Mouse (Mus musculus) heart, postnatal 0 days (tissue): ENCODE results near the gene Nrxn3. TPM values are rescaled to one million over a fixed set of nuclear protein-coding genes. Genes with fewer than 3 reads are reported as not detected.

Experiments used
- ATAC-seq: fragments of 200-750 bp; cut with Nextera tagmentation; 2 replicates; pipeline ENCODE4 v1.8.0; 2017; ENCODE audit warnings: low read depth, moderate number of reproducible peaks, moderate library complexity; ENCODE audit not compliant: insufficient read depth
- DNase-seq: peaks from one replicate; pipeline ENCODE4 v3.0.0-alpha.2; 2016; ENCODE audit warnings: low spot score
- H3K27ac ChIP-seq: fragments of 300-500 bp; sonication (generic); 2 replicates; pipeline ENCODE4 v1.5.1; 2014; ENCODE audit warnings: low read depth, mild to moderate bottlenecking
- H3K27me3 ChIP-seq: fragments of 300-500 bp; sonication (generic); 2 replicates; pipeline ENCODE4 v1.6.1; 2014; ENCODE audit warnings: low read length, mixed read lengths; ENCODE audit not compliant: control insufficient read depth, insufficient read depth
- H3K36me3 ChIP-seq: fragments of 300-500 bp; sonication (generic); replicated peaks from 2 replicates; pipeline ENCODE4 v1.6.1; 2014; ENCODE audit warnings: low read length, mixed read lengths; ENCODE audit not compliant: control insufficient read depth, insufficient read depth
- H3K4me1 ChIP-seq: fragments of 300-500 bp; sonication (generic); 2 replicates; pipeline ENCODE4 v1.6.1; 2014; ENCODE audit warnings: antibody characterized with exemption; ENCODE audit not compliant: control insufficient read depth, insufficient read depth
- H3K4me2 ChIP-seq: fragments of 300-500 bp; sonication (generic); 2 replicates; pipeline ENCODE4 v1.6.1; 2014; ENCODE audit warnings: low read depth, mild to moderate bottlenecking, low read length, moderate library complexity
- H3K4me3 ChIP-seq: fragments of 300-500 bp; sonication (generic); 2 replicates; pipeline ENCODE4 v1.5.1; 2014; ENCODE audit warnings: low read depth, low read length
- H3K9ac ChIP-seq: fragments of 300-500 bp; sonication (generic); replicated peaks from 2 replicates; pipeline ENCODE4 v1.6.1; 2014; ENCODE audit warnings: low read depth, low read length, mixed read lengths
- H3K9me3 ChIP-seq: fragments of 300-500 bp; sonication (generic); replicated peaks from 2 replicates; pipeline ENCODE4 v1.6.1; 2016; ENCODE audit warnings: low read length; ENCODE audit not compliant: control insufficient read depth
- CTCF ChIP-seq: IDR thresholded peaks from 2 replicates; pipeline ENCODE4 v1.5.1; 2016; ENCODE audit warnings: antibody characterized with exemption, control low read depth, low read depth
- EP300 ChIP-seq: IDR thresholded peaks from 2 replicates; pipeline ENCODE4 v1.6.1; 2016; ENCODE audit warnings: antibody characterized with exemption, low read depth
- WGBS: fragments of 180-500 bp; shearing (Covaris S2); extraction: QIAGEN DNeasy Blood & Tissue Kit; methylation state at CpG from one replicate; pipeline ENCODE4 v1.1.7; 2014; 5-methylcytosine and 5-hydroxymethylcytosine counted together
- polyA plus RNA-seq: library from polyadenylated mRNA; unstranded; fragments of >200 nt; fragmentation: Nextera tagmentation; extraction: Ambion mirVana; gene quantifications from 2 replicates; pipeline ENCODE4 v1.2.1, GENCODE M21; 2015
- total RNA-seq: library from RNA; depleted of rRNA; stranded (reverse); fragments of >200 nt; gene quantifications from 2 replicates; pipeline ENCODE4 v1.2.3, GENCODE M21; 2014; ENCODE audit warnings: low replicate concordance

Gene Nrxn3
- total and polyA plus RNA-seq, 2 experiments from 2014 or later: 1.0 to 1.8 TPM

DNA sequence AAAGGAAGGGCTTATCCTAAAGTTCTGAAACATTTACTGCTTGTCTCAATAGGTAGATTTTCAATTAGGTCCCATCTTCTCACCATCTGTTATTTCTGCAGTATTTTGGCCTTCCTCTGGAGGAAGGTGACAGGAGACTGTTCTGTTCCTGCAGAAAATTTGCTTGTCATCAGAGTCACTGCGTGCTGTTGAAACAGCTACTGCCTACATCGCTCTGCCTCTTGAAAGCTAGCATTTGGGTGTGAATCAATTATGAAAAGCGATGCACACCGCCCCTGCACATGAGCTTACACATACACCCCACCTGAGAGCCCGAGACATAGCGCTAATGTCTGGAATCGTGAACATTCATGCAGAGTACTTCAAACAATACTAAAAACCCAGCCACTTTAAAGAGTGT, 966.4 kb downstream of the Nrxn3 start:
- 82% methylated on average over 7 of the region's 7 CpGs for WGBS
- no peak overlapping the region for H3K9ac ChIP-seq
- no peaks in the 10 kb centered on the region for H3K9me3 ChIP-seq
- no peaks in the 10 kb centered on the region for H3K36me3 ChIP-seq
- DNase-seq: no peak
- no peak overlapping the region for H3K27ac ChIP-seq
- no peak overlapping the region for H3K4me3 ChIP-seq
- no peak for TF ChIP-seq EP300
- H3K4me1 ChIP-seq: no peaks in the 10 kb centered on the region
- ATAC-seq: no peak
- no peaks in the 10 kb centered on the region for H3K27me3 ChIP-seq
- no peak overlapping the region for H3K4me2 ChIP-seq

DNA sequence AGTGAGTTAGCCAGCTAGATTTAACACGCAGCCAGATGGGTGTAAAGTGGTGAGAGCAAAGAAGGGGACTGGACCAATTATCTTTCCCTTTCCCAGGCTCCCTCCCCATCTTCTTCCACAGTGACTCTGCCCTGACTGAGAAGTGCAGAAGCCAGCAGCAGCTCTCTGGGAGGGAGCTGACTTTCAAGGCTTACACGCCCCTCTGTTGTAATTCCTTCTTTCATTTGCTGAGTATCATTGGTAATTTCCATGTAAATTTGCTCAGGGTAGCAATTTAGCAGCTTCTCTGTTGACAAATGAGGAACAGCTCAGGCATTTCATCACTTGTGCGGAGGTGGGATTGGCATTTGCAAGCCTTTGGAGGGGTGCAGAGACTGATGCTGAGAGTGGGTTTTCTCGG, 976.8 kb downstream of the Nrxn3 start:
- Histone ChIP-seq H3K4me2 (no peak overlapping the region), H3K27me3 (no peaks in the 10 kb centered on the region), H3K27ac (no peak overlapping the region), H3K9me3 (no peaks in the 10 kb centered on the region), H3K9ac (no peak overlapping the region), H3K4me3 (no peak overlapping the region), H3K4me1 (no peaks in the 10 kb centered on the region), H3K36me3 (no peaks in the 10 kb centered on the region)
- DNase-seq: no peak
- 17% methylated on average over 4 of the region's 4 CpGs for WGBS
- TF ChIP-seq CTCF (no peak), EP300 (no peak)
- no peak for ATAC-seq

GRCm38 (mm10) chr12:89700937-89701458, 978.3 kb downstream of the Nrxn3 start:
- Histone ChIP-seq H3K9me3 (no peaks in the 10 kb centered on the region), H3K9ac (no peak overlapping the region), H3K4me3 (no peak overlapping the region), H3K27ac (no peak overlapping the region), H3K4me2 (no peak overlapping the region), H3K36me3 (no peaks in the 10 kb centered on the region), H3K4me1 (no peaks in the 10 kb centered on the region), H3K27me3 (no peaks in the 10 kb centered on the region)
- TF ChIP-seq EP300 (no peak), CTCF (no peak)
- ATAC-seq: no peak
- 16% methylated on average over 3 of the region's 3 CpGs for WGBS
- DNase-seq: no peak

GRCm38 (mm10) chr12:89702931-89703330, 980.3 kb downstream of the Nrxn3 start:
- H3K9ac ChIP-seq: no peak overlapping the region
- ATAC-seq: no peak
- H3K36me3 ChIP-seq: no peaks in the 10 kb centered on the region
- no peak for TF ChIP-seq CTCF
- TF ChIP-seq EP300: no peak
- no peak overlapping the region for H3K4me2 ChIP-seq
- H3K27ac ChIP-seq: no peak overlapping the region
- no peaks in the 10 kb centered on the region for H3K27me3 ChIP-seq
- 64% methylated on average over 1 of the region's 1 CpGs for WGBS
- no peak overlapping the region for H3K4me3 ChIP-seq
- H3K9me3 ChIP-seq: no peaks in the 10 kb centered on the region
- no peaks in the 10 kb centered on the region for H3K4me1 ChIP-seq
- no peak for DNase-seq

DNA sequence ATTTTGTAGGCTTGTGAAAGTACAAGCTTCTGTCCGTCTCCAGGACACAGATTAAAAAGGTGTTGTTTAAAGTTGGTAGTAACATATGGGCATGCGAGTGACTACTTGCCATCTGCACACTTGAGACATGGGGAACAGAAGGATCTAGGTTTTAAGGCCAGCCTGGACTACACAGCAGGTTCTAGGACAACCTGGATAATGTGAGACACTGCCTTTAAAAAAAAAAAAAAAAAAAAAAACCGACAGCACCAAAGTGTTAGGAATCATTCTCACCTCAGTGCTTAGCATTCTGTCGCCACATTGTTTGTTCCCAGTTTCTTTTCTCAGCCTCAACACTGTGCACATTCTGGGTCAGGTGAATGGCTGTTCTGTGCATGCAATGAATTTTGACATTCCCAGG, 985.2 kb downstream of the Nrxn3 start:
- WGBS: 54% methylated on average over 4 of the region's 4 CpGs
- ATAC-seq (no peak), DNase-seq (no peak)
- Histone ChIP-seq H3K9ac (no peak overlapping the region), H3K4me2 (no peak overlapping the region), H3K27me3 (no peaks in the 10 kb centered on the region), H3K9me3 (no peaks in the 10 kb centered on the region), H3K27ac (no peak overlapping the region), H3K4me1 (no peaks in the 10 kb centered on the region), H3K36me3 (no peaks in the 10 kb centered on the region), H3K4me3 (no peak overlapping the region)
- TF ChIP-seq CTCF (no peak), EP300 (no peak)

DNA sequence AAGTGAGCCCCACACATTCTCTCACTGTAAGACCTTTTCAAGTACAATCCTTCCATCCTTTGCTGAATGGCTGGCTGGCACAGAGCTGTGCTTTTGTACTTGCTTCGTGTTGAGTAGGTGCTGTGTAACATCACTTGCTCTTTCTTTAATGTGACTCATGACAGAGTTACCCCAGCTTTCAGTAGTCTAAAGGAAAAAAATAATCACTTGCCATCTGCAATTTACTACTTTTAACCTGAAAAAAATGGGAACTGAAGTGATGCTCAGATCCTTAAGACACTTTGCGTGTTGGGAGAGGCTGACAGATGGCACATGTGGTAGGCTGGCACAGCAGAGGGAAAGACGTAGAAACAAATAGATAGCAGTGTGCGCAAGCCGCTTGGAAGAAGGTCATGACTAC, 987.8 kb downstream of the Nrxn3 start:
- Histone ChIP-seq H3K4me1 (no peaks in the 10 kb centered on the region), H3K9ac (no peak overlapping the region), H3K4me2 (no peak overlapping the region), H3K27ac (no peak overlapping the region), H3K36me3 (no peaks in the 10 kb centered on the region), H3K9me3 (no peaks in the 10 kb centered on the region), H3K4me3 (no peak overlapping the region), H3K27me3 (no peaks in the 10 kb centered on the region)
- ATAC-seq (no peak), DNase-seq (no peak)
- no peak for TF ChIP-seq EP300
- no peak for TF ChIP-seq CTCF
- 84% methylated on average over 5 of the region's 5 CpGs for WGBS
